Mouse (Mus musculus) olfactory bulb, adult 2 months (tissue): ENCODE data around the gene Atp5b. TPM values are rescaled to one million over a fixed set of nuclear protein-coding genes. Genes with fewer than 3 reads are reported as not detected.
"Not testable (repeated sequence)": the region's sequence is repeated elsewhere in the genome, so short reads cannot be mapped to it uniquely, and the experiment has no call there.

Experiments
- H3K27ac ChIP-seq: fragments of 200-500 bp; 2 replicates; pipeline ENCODE4 v1.5.1; 2012; ENCODE audit warnings: low read depth, low read length; ENCODE audit not compliant: insufficient read depth
- H3K4me1 ChIP-seq: fragments of 200-500 bp; 2 replicates; pipeline ENCODE4 v1.6.1; 2012; ENCODE audit warnings: low read length; ENCODE audit not compliant: control insufficient read depth, insufficient read depth
- H3K4me3 ChIP-seq: fragments of 200-500 bp; 2 replicates; pipeline ENCODE4 v1.5.1; 2012; ENCODE audit warnings: mild to moderate bottlenecking, low read depth, low read length, moderate library complexity; ENCODE audit not compliant: insufficient read depth
- CTCF ChIP-seq: fragments of 200-500 bp; IDR thresholded peaks from 2 replicates; pipeline ENCODE4 v1.5.1; 2012; ENCODE audit warnings: low read depth, mild to moderate bottlenecking, low read length, moderate library complexity; ENCODE audit not compliant: insufficient read depth
- POLR2A ChIP-seq: fragments of 200-500 bp; IDR thresholded peaks from 2 replicates; pipeline ENCODE4 v1.6.1; 2012; ENCODE audit warnings: mild to moderate bottlenecking, low read depth, low read length, moderate library complexity; ENCODE audit not compliant: insufficient read depth
- WGBS: fragments of 180-500 bp; shearing (Covaris S2); methylation state at CpG from one replicate; pipeline ENCODE4 v1.1.7; 2018; 5-methylcytosine and 5-hydroxymethylcytosine counted together
- polyA plus RNA-seq: library from polyadenylated mRNA; stranded (reverse); fragments of >200 nt; gene quantifications from 2 replicates; pipeline ENCODE4 v1.2.4, GENCODE M21; 2012; ENCODE audit warnings: low replicate concordance; ENCODE audit not compliant: missing spikeins, insufficient read depth, insufficient read length

Atp5b gene
- polyA plus RNA-seq, 1 experiment, result 1,263 TPM

DNA sequence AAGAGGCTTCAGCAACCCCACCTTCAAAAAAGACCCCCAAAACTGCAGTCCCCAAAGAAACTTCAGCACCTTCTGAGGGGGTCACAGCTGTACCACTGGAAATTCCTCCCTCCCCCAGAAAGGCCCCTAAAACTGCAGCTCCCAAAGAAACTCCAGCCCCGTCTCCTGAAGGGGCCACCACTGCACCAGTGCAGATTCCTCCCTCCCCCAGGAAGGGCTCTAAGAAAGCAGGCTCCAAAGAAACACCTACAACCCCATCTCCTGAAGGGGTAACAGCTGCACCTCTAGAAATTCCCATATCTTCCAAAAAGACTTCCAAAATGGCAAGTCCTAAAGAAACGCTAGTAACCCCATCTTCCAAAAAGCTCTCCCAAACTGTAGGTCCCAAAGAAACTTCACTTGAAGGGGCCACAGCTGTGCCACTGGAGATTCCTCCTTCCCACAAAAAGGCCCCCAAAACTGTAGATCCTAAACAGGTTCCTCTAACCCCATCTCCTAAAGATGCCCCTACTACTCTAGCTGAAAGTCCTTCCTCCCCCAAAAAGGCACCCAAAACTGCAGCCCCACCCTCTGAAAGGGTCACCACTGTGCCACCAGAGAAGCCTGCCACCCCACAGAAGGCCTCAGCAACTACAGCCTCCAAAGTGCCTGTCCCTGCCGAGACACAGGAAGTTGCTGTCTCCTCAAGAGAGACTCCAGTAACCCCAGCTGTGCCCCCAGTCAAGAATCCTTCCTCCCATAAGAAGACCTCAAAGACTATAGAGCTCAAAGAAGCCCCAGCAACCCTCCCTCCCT, 39.8 kb upstream of the Atp5b start:
- Histone ChIP-seq H3K4me3 (no peak overlapping the region), H3K4me1 (peaks cover 33% of the 10 kb centered on the region), H3K27ac (peak overlapping the region; percentile 21; the same call in 1 of the 2 replicates)
- TF ChIP-seq CTCF, result no peak
- TF ChIP-seq POLR2A, result no peak
- 56% methylated on average over 3 of the region's 3 CpGs for WGBS

DNA sequence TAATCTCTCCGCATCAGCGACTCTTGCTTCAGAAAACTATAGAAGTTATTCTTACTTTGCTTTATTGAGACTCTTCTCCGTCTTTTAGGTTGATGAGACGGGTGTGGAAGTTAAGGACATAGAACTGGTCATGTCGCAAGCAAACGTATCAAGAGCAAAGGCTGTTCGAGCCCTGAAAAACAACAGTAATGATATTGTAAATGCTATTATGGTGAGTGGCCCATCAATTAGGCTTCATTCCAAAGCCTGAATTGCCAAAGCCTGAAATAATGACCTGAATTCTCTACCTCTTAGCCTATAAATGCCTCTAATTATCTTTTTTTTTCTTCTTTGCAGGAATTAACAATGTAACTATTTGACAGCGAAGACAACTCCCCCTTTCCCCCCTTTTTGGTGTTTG, 34.9 kb upstream of the Atp5b start:
- Histone ChIP-seq H3K27ac (no peak overlapping the region), H3K4me3 (no peak overlapping the region), H3K4me1 (peaks cover 17% of the 10 kb centered on the region)
- WGBS, result 78% methylated on average over 8 of the region's 8 CpGs
- no peak for TF ChIP-seq POLR2A
- TF ChIP-seq CTCF, result no peak

DNA sequence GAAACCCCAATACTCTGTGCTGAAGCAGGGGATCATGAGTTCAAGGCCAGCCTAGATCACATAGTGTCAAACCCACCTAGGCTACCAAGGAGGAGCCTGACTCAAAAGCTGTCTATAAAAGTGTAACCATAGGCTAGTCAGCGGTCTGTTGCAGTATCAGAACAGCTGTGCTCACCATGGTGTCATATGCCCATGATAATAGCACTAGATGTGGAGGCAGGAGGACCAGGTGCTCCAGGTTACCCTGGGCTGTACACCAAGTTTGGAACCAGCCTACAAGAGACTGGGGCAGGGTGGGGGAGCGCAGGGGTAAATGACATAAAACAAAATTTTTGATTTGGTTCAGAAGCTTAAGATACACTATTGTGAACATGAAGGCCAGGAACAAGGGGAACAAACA, 33.3 kb upstream of the Atp5b start:
- H3K27ac ChIP-seq, result no peak overlapping the region
- peaks cover 2% of the 10 kb centered on the region for H3K4me1 ChIP-seq
- TF ChIP-seq POLR2A (no peak), CTCF (no peak)
- no peak overlapping the region for H3K4me3 ChIP-seq
- 96% methylated on average over 2 of the region's 2 CpGs for WGBS

DNA sequence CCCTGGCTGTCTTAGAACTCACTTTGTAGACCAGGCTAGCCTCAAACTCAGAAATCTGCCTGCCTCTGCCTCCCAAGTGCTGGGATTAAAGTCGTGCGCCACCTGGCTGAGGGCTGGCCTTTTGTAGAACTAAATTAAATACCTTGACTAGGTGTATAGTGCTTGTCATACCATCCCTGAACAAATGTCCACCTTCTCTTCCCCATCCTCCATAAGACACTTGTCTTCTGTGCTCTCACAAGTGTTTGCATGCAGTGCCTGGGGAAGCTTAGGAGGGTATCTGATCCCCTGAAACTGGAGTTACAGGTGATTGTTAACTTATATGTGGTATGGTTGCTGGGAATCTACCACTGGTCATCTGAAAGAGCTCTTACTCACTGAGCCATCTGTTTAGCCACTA, 32.7 kb upstream of the Atp5b start:
- H3K27ac ChIP-seq, result no peak overlapping the region
- no peak for TF ChIP-seq CTCF
- no peak for TF ChIP-seq POLR2A
- H3K4me3 ChIP-seq, result no peak overlapping the region
- no peaks in the 10 kb centered on the region for H3K4me1 ChIP-seq
- WGBS, result 88% methylated on average over 2 of the region's 2 CpGs

DNA sequence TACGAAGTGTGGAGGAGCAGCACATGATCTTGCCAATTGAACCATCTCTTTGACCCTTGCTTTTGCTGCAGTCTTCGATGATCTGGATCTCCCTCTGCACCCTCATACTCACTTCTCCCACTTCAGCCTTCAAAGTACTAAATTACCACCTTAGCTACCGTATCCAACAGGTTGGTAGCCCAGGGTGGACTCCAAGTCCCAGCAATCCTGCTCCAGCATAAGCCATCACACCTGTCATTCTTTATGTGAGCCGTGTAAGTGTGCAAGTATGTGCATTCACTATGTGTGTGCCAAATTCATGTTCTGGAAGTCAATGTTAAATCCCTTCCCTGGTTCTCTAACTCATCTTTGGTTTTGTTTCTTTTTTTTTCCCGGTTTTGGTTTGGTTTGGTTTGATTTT, 31.5 kb upstream of the Atp5b start:
- 93% methylated on average over 5 of the region's 5 CpGs for WGBS
- Histone ChIP-seq H3K4me1 (no peaks in the 10 kb centered on the region), H3K4me3 (no peak overlapping the region), H3K27ac (no peak overlapping the region)
- TF ChIP-seq POLR2A (no peak), CTCF (no peak)

DNA sequence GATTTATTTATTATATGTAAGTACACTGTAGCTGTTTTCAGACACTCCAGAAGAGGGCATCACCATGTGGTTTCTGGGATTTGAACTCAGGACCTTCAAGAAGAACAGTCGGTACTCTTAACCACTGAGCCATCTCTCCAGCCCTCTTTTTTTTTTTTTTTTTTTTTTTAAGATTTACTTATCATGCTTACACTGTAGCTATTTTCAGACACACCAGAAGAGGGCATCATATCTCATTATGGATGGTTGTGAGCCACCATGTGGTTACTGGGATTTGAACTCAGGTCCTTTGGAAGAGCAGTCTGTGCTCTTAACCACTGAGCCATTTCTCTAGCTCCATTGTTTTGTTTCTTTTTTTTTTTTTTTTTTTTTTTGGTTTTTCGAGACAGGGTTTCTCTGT, 30.9 kb upstream of the Atp5b start:
- not testable (repeated sequence) for H3K4me3 ChIP-seq, H3K4me1 ChIP-seq, H3K27ac ChIP-seq
- WGBS, result 100% methylated on average over 1 of the region's 2 CpGs

DNA sequence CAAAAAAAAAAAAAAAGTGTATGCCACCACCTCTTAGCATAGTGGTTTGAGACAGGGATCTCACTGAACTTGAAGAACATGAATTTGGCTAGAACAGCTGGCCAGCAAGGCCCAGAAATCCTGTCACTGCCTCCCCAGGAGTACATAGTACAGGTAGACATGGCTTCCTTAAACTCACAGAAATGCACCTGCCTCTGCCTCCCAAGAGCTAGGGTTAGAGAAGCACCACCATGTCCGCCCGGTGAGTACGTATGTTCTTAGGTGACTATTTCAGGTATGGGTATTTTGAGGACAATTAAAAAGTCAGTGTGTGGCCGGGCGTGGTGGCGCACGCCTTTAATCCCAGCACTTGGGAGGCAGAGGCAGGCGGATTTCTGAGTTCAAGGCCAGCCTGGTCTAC, 30.1 kb upstream of the Atp5b start:
- no peak for TF ChIP-seq POLR2A
- no peak for TF ChIP-seq CTCF
- Histone ChIP-seq H3K27ac (no peak overlapping the region), H3K4me1 (no peaks in the 10 kb centered on the region), H3K4me3 (no peak overlapping the region)
- 96% methylated on average over 8 of the region's 8 CpGs for WGBS

DNA sequence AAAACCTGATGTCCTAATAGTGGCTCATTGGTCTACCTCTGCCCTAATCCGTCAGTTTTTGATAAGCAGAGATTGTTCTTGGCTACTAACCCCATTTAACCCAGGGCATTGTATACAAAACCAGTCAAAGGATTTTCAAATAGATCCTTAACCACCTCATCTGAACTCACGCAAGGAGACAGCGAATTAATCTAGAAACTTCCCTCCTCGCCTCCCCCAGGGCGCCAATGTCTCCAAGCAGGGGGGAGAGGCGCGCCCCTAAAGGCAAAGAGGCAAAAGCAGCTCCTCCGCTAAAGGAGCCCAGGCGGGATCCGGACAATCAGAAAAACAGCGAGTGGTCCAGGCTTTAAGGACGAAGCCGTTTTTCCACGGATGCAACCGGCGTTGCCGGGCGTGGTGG, 24.9 kb upstream of the Atp5b start:
- TF ChIP-seq CTCF (no peak), POLR2A (no peak)
- H3K27ac ChIP-seq, result peak overlapping the region; percentile 89
- under 1% methylated on average over 18 of the region's 18 CpGs for WGBS

DNA sequence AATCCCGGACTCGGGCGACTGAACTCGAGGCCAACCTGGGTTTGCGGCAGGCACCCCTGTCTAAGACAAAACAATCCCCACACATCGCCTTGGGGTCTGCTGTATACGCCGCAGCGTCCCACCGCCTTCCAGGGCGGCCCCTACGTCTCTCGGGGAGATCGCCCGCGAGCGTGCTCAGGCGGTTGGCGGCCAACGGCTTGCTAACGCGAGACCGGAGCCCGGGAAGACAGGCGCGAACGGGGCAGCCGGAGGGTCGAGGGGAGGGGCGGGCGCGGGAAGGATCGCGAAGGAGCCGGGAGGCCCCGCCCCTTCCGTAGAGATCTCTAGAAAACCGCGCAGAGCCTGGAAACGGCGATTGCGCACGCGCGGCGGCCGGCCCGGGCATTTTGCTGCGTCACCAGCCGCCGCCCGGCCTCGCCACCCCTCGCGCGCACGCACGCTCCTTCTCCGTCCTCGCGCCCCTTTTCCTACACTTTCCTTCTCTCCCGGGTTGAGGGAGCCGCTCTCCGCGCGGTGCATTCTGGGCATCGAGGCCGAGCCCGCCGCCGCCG, 24.4 kb upstream of the Atp5b start, which contains the start of gene Ptges3:
TSS of gene Ptges3 (plus strand) at position 354 of the 551 bp plus-strand sequence.
- TF ChIP-seq CTCF (no peak), POLR2A (peak; percentile 78)
- Histone ChIP-seq H3K4me1 (peaks cover 5% of the 10 kb centered on the region; the same call in 1 of the 2 replicates), H3K4me3 (peak within 1 kb of the TSS; percentile 65), H3K27ac (peak within 1 kb of the TSS; percentile 89)
- WGBS, result under 1% methylated on average over 64 of the region's 72 CpGs

More for the DNA sequence above, 24.9 kb upstream of the Atp5b start:
- Histone ChIP-seq H3K4me3 (peak overlapping the region; percentile 65), H3K4me1 (peaks cover 5% of the 10 kb centered on the region; the same call in 1 of the 2 replicates)
